Mouse (Mus musculus): Measurements from ENCODE around the gene Smurf1. TPM values are rescaled to one million over a fixed set of nuclear protein-coding genes. Genes with fewer than 3 reads are reported as not detected.

Gene Smurf1
- polyA plus RNA-seq, 1 experiment from 2014 or later = 20.1 TPM

- no peak overlapping the region for H3K4me3 ChIP-seq (ENCODE audit: low read depth, low read length)
- no peak overlapping the region for H3K9ac ChIP-seq (ENCODE audit: low read length)
- DNase-seq (ENCODE audit: low spot score) (no peak), ATAC-seq (ENCODE audit: insufficient number of reproducible peaks, low FRiP score, low TSS enrichment, low read depth) (no peak)
- no peak overlapping the region for H3K27ac ChIP-seq (replicated peaks; ENCODE audit: low read depth, low read length)
- H3K9me3 ChIP-seq (ENCODE audit: control insufficient read depth, low read length) = no peaks in the 10 kb centered on the region
- no peaks in the 10 kb centered on the region for H3K4me1 ChIP-seq (ENCODE audit: control insufficient read depth, insufficient read depth, low read length)
- H3K36me3 ChIP-seq (ENCODE audit: control insufficient read depth, insufficient read depth, low read length) = peaks cover 10% of the 10 kb centered on the region
- no peak overlapping the region for H3K4me2 ChIP-seq (ENCODE audit: low read depth, severe bottlenecking)
- H3K27me3 ChIP-seq (ENCODE audit: control insufficient read depth, insufficient read depth, low read length) = no peaks in the 10 kb centered on the region
- 88% methylated on average over 14 of the region's 14 CpGs for WGBS
These were observed 83.8 kb downstream of the Smurf1 start for GRCm38 (mm10) chr5:144881670-144882399.

GRCm38 (mm10) chr5:144877021-144877420 lies 88.6 kb downstream of the Smurf1 start:
- peaks cover 3% of the 10 kb centered on the region; the same call in 1 of the 2 replicates for H3K4me1 ChIP-seq (ENCODE audit: control insufficient read depth, insufficient read depth, low read length)
- no peak overlapping the region for H3K27ac ChIP-seq (replicated peaks; ENCODE audit: low read depth, low read length)
- no peak overlapping the region for H3K4me2 ChIP-seq (ENCODE audit: low read depth, severe bottlenecking)
- DNase-seq (ENCODE audit: low spot score) (no peak), ATAC-seq (ENCODE audit: insufficient number of reproducible peaks, low FRiP score, low TSS enrichment, low read depth) (no peak)
- H3K9me3 ChIP-seq (ENCODE audit: control insufficient read depth, low read length) = no peaks in the 10 kb centered on the region
- WGBS = 93% methylated on average over 15 of the region's 15 CpGs
- peaks cover 8% of the 10 kb centered on the region for H3K36me3 ChIP-seq (ENCODE audit: control insufficient read depth, insufficient read depth, low read length)
- no peaks in the 10 kb centered on the region for H3K27me3 ChIP-seq (ENCODE audit: control insufficient read depth, insufficient read depth, low read length)
- no peak overlapping the region for H3K4me3 ChIP-seq (ENCODE audit: low read depth, low read length)
- no peak overlapping the region for H3K9ac ChIP-seq (ENCODE audit: low read length)

- Histone ChIP-seq H3K27me3 (ENCODE audit: control insufficient read depth, insufficient read depth, low read length) (no peaks in the 10 kb centered on the region), H3K9ac (ENCODE audit: low read length) (no peak overlapping the region), H3K4me3 (ENCODE audit: low read depth, low read length) (no peak overlapping the region), H3K27ac (replicated peaks; ENCODE audit: low read depth, low read length) (no peak overlapping the region), H3K4me2 (ENCODE audit: low read depth, severe bottlenecking) (no peak overlapping the region), H3K4me1 (ENCODE audit: control insufficient read depth, insufficient read depth, low read length) (peaks cover 3% of the 10 kb centered on the region; the same call in 1 of the 2 replicates), H3K36me3 (ENCODE audit: control insufficient read depth, insufficient read depth, low read length) (peaks cover 5% of the 10 kb centered on the region), H3K9me3 (ENCODE audit: control insufficient read depth, low read length) (no peaks in the 10 kb centered on the region)
- DNase-seq (ENCODE audit: low spot score) (peak; percentile 81), ATAC-seq (ENCODE audit: insufficient number of reproducible peaks, low FRiP score, low TSS enrichment, low read depth) (no peak)
- 16% methylated on average over 13 of the region's 13 CpGs for WGBS
These were observed 89.8 kb downstream of the Smurf1 start for GRCm38 (mm10) chr5:144875892-144876291.

DNA sequence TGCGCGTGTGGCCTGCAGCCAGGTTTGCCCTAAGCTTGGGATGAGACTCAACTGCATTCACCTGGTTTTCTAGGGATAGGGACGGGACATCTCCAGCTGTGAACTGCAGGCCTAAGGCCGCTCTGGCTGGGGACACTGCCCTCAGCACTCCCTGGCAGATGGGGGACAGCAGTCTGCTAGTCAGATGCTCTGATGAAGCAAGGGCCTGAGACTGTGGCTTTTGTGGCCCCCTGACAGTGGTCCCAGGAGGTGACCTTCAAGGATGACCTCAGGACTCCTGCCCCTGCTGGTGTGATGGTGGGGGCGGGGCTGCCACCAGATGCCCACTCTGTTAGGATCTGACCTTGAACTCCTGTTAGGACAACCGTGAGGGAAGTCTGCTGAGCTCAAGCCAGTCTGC lies 90.4 kb downstream of the Smurf1 start:
- 82% methylated on average over 6 of the region's 6 CpGs for WGBS
- peaks cover 5% of the 10 kb centered on the region for H3K36me3 ChIP-seq (ENCODE audit: control insufficient read depth, insufficient read depth, low read length)
- ATAC-seq (ENCODE audit: insufficient number of reproducible peaks, low FRiP score, low TSS enrichment, low read depth) = no peak

DNA sequence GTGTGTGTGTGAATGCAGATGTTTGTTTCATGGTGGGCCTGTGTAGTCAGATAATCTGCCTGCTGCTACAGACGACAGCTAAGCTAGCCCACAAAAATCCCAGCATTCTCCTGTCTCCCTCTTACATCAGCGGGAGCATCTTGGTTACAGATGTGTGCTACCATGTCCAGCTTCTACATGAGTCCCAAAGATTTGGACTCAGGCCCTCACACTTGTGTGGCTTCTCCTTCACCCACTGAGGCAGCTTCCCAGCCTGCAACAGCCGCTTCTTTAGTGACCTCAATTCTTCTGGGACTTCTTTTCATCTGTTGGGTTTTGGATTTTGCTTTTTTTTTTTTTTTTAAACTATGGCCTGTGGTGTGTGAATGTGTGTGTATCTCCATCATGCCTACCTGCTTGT lies 92.8 kb downstream of the Smurf1 start:
- DNase-seq (ENCODE audit: low spot score) (no peak), ATAC-seq (ENCODE audit: insufficient number of reproducible peaks, low FRiP score, low TSS enrichment, low read depth) (no peak)
- H3K36me3 ChIP-seq (ENCODE audit: control insufficient read depth, insufficient read depth, low read length) = peaks cover 3% of the 10 kb centered on the region
- H3K4me1 ChIP-seq (ENCODE audit: control insufficient read depth, insufficient read depth, low read length) = peaks cover 3% of the 10 kb centered on the region; the same call in 1 of the 2 replicates
- H3K4me2 ChIP-seq (ENCODE audit: low read depth, severe bottlenecking) = no peak overlapping the region
- no peak overlapping the region for H3K9ac ChIP-seq (ENCODE audit: low read length)
- no peak overlapping the region for H3K4me3 ChIP-seq (ENCODE audit: low read depth, low read length)
- no peaks in the 10 kb centered on the region for H3K9me3 ChIP-seq (ENCODE audit: control insufficient read depth, low read length)
- H3K27me3 ChIP-seq (ENCODE audit: control insufficient read depth, insufficient read depth, low read length) = no peaks in the 10 kb centered on the region
- H3K27ac ChIP-seq (replicated peaks; ENCODE audit: low read depth, low read length) = no peak overlapping the region
- 68% methylated on average over 3 of the region's 3 CpGs for WGBS

More for the DNA sequence above, 90.4 kb downstream of the Smurf1 start:
- Histone ChIP-seq H3K27ac (replicated peaks; ENCODE audit: low read depth, low read length) (no peak overlapping the region), H3K4me1 (ENCODE audit: control insufficient read depth, insufficient read depth, low read length) (peaks cover 3% of the 10 kb centered on the region; the same call in 1 of the 2 replicates), H3K4me2 (ENCODE audit: low read depth, severe bottlenecking) (no peak overlapping the region), H3K9ac (ENCODE audit: low read length) (no peak overlapping the region), H3K4me3 (ENCODE audit: low read depth, low read length) (no peak overlapping the region), H3K9me3 (ENCODE audit: control insufficient read depth, low read length) (no peaks in the 10 kb centered on the region), H3K27me3 (ENCODE audit: control insufficient read depth, insufficient read depth, low read length) (no peaks in the 10 kb centered on the region)
- no peak for DNase-seq (ENCODE audit: low spot score)

DNA sequence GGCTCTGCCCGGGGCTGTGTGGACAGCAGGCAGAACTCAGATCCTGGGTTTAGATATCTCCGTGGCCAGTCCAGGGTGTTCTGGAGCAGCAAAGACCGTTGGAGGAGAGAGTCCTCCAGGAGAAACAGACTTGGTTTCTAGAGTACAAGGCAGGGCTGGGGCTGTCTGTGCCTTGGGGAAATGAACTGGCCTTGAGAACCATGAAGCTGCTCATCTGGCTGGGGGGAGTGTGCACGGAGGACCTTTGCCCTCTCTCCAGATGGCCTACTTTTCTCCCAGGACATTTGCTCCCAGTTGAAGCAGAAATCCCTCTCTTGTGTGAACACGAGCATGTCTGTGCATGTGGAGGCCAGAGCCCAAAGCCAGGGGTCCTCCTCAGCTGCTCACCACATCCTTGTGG lies 93.3 kb downstream of the Smurf1 start:
- H3K9me3 ChIP-seq (ENCODE audit: control insufficient read depth, low read length) = no peaks in the 10 kb centered on the region
- no peak overlapping the region for H3K9ac ChIP-seq (ENCODE audit: low read length)
- no peak overlapping the region for H3K4me2 ChIP-seq (ENCODE audit: low read depth, severe bottlenecking)
- peaks cover 3% of the 10 kb centered on the region for H3K36me3 ChIP-seq (ENCODE audit: control insufficient read depth, insufficient read depth, low read length)
- H3K4me1 ChIP-seq (ENCODE audit: control insufficient read depth, insufficient read depth, low read length) = peaks cover 3% of the 10 kb centered on the region; the same call in 1 of the 2 replicates
- peak overlapping the region; percentile 21; the same call in 1 of the 2 replicates for H3K27ac ChIP-seq (replicated peaks; ENCODE audit: low read depth, low read length)
- H3K27me3 ChIP-seq (ENCODE audit: control insufficient read depth, insufficient read depth, low read length) = no peaks in the 10 kb centered on the region
- ATAC-seq (ENCODE audit: insufficient number of reproducible peaks, low FRiP score, low TSS enrichment, low read depth) (no peak), DNase-seq (ENCODE audit: low spot score) (no peak)
- 58% methylated on average over 5 of the region's 5 CpGs for WGBS
- no peak overlapping the region for H3K4me3 ChIP-seq (ENCODE audit: low read depth, low read length)

DNA sequence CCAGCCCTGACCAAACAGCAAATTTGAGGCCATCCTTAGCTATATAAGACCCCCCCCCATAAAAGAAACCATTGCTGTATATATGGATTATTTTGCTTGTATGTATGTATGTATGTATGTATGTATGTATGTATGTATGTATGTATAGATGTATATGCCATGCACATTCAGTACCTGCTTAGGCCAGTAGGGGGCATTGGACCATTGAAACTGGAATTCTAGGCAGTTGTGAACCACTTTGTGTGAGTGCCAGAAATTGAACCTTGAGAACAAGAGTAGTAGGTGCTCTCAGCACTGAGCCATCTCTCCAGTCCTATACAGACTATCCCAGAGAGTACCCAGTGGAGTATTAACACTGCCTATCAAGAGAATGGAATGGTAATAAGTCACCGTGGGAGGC lies 93.9 kb downstream of the Smurf1 start:
- DNase-seq (ENCODE audit: low spot score) = peak; percentile 50
- ATAC-seq (ENCODE audit: insufficient number of reproducible peaks, low FRiP score, low TSS enrichment, low read depth) = no peak
- 95% methylated on average over 1 of the region's 1 CpGs for WGBS

DNA sequence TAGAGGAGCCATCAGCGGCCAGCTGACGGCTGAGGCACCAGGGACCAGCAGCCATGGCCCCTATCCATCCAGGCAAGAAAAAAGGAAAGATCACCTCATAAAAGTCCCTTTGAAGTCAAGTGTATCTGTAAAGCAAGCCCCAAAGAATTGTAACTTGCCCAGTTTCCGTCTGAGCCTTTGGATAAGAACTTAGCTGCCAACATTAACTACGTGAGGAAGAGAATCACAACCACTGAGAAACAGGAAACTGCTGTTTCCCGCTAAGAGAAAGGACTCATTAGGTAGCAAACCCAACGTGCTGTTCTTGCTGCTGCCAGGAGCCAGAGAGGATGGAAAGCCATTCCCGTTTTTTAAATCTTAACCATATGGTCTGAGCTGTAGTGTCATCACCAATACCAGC lies 94.9 kb downstream of the Smurf1 start:
- Histone ChIP-seq H3K27ac (replicated peaks; ENCODE audit: low read depth, low read length) (no peak overlapping the region), H3K27me3 (ENCODE audit: control insufficient read depth, insufficient read depth, low read length) (no peaks in the 10 kb centered on the region), H3K36me3 (ENCODE audit: control insufficient read depth, insufficient read depth, low read length) (no peaks in the 10 kb centered on the region; the same call in 1 of the 2 replicates), H3K9ac (ENCODE audit: low read length) (no peak overlapping the region), H3K4me1 (ENCODE audit: control insufficient read depth, insufficient read depth, low read length) (peaks cover 3% of the 10 kb centered on the region; the same call in 1 of the 2 replicates), H3K4me2 (ENCODE audit: low read depth, severe bottlenecking) (no peak overlapping the region), H3K9me3 (ENCODE audit: control insufficient read depth, low read length) (no peaks in the 10 kb centered on the region), H3K4me3 (ENCODE audit: low read depth, low read length) (no peak overlapping the region)
- no peak for ATAC-seq (ENCODE audit: insufficient number of reproducible peaks, low FRiP score, low TSS enrichment, low read depth)
- peak; percentile 44 for DNase-seq (ENCODE audit: low spot score)
- 16% methylated on average over 7 of the region's 7 CpGs for WGBS

More for the DNA sequence above, 93.9 kb downstream of the Smurf1 start:
- Histone ChIP-seq H3K27ac (replicated peaks; ENCODE audit: low read depth, low read length) (no peak overlapping the region), H3K36me3 (ENCODE audit: control insufficient read depth, insufficient read depth, low read length) (peaks cover 2% of the 10 kb centered on the region), H3K4me2 (ENCODE audit: low read depth, severe bottlenecking) (no peak overlapping the region), H3K9ac (ENCODE audit: low read length) (no peak overlapping the region), H3K4me3 (ENCODE audit: low read depth, low read length) (no peak overlapping the region), H3K4me1 (ENCODE audit: control insufficient read depth, insufficient read depth, low read length) (peaks cover 3% of the 10 kb centered on the region; the same call in 1 of the 2 replicates), H3K9me3 (ENCODE audit: control insufficient read depth, low read length) (no peaks in the 10 kb centered on the region), H3K27me3 (ENCODE audit: control insufficient read depth, insufficient read depth, low read length) (no peaks in the 10 kb centered on the region)
